Mouse (Mus musculus) left cerebral cortex, adult 9 months (tissue): ENCODE data around the gene Gpr108.
A peak's percentile ranks its signal among the peaks of the same experiment; 100 is the strongest.
"Not testable (repeated sequence)": the region's sequence is repeated elsewhere in the genome, so short reads cannot be mapped to it uniquely, and the experiment has no call there.

Source experiments
- DNase-seq, 2 experiments: peaks; one replicate each; pipeline ENCODE4 v3.0.0; 2022; ENCODE audit warnings: low spot score in 2 of 2

The Gpr108 gene

GRCm38 (mm10) chr17:57248201-57248699 is at the start of gene Gpr108:
Gene Gpr108 (minus strand): TSS chr17:57248446.
- peak; percentile 78 to 91 for DNase-seq

- DNase-seq = no peak
Measured at GRCm38 (mm10) chr17:57297040-57297439, 48.8 kb upstream of the Gpr108 start.

- no peak for DNase-seq
Measured at GRCm38 (mm10) chr17:57295935-57296334, 47.7 kb upstream of the Gpr108 start.

DNA sequence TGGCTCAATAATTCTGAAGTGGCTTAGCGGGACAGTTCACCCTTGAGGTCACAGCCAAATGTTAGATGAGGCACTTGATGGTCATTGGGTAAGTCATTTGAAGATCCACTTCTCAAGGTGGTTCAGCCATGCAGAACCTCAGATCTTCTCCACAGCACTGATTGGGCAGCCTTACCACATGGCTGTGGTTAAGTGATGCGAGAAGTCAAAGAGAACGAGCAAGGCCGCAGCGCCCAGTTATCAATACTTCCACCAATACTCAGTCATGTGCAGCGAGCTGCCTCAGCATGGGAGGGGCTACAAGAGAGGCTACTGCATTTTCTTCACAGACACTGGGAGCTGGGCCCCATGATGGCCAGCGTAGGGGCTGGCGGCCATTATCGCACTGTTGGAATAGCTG is 44.7 kb upstream of the Gpr108 start:
- DNase-seq = no peak

- DNase-seq = no peak
Measured at GRCm38 (mm10) chr17:57292302-57292701, 44.1 kb upstream of the Gpr108 start.

DNA sequence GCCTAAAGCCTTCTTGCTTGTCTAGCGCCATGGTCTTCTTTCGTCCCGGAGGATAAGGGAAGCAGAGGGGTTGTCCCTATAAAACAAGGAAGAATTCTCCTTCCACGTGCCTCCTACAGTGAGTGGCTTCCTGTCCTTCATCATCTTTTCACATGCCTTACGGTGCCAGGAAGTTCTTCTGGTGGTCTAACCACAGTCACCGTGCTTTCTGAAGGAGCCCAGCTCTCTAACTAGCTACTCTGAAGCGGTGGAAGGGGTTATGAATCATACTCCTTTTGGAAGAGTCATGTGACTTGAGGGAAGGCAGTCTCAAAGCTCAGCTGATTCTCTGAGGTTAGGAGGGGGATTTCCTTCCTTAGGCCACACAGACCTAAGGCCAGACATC is 42.4 kb upstream of the Gpr108 start:
- no peak for DNase-seq

DNA sequence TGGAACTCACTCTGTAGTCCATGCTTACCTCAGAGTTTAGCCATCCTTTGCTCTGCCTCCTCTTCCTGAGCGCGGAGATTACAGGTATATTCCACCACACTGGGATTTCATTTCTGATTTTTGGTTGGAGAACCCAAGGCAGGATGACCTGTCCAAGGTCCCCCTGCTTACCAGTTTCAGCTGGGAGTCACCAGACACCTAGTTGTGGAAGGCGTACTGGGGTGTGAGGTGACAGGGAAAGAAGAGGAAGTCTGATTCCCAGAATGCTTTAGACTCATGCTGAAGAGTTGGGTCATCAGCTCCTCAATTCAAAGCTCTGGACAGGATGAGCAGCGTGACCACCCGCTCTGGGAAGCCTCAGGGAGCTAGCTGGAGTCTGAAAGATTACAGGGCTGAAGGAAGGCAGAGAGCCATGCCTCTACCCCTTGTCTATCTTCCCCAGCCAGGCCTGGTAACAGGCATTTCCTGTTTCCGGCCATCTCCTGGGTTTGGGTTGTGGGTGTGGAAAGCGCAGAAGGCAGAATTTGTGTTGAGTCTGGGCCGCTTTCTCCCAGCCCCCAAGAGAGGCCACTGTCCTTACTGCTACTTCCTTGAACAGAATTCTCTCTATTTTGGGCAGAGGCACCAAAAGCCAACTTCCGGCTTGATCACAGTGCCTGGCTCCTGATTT is 41.9 kb upstream of the Gpr108 start:
- DNase-seq = peak in 1 of 2 experiments; percentile 37

GRCm38 (mm10) chr17:57289252-57289651 is 41.0 kb upstream of the Gpr108 start:
- no peak for DNase-seq

- DNase-seq = no peak
Measured at GRCm38 (mm10) chr17:57286718-57287355, 38.6 kb upstream of the Gpr108 start.

DNA sequence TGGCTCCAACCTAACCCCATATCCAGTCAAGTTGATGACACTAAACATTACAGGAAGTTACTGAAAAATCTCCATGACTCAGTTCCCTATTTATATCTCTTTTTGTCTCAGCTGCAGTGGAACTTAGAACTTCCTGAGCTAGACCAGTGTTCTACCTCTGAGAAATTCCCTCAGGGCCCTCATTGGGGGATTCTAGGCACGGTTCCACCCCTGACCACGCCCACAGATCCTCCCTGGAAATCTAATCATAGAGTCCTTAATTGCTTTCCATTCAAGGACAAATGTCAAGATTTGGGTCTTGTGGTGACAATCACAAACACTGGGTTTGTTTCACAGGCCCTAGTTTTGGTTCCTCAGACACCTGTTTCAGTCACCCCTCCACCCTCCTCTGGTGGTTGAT is 36.8 kb upstream of the Gpr108 start:
- DNase-seq = no peak

DNA sequence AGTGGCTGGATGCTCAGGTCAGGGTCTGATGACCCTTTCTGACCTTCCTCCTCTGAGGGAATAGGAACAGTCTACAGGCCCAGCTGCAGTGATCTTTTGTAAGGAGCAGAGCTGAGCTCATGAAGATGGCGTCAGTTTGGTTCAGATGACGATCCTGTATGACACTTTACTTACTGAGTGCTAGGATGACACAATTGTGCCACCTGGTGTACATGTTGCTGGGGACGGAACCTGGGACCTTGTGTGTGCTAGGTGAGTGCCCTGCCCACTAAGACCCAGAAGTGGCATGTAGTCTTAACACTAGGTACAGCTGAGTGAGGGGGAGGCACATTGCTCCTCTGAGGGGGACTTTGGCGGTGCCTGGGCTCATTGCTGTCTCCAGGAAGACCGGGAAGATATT is 35.7 kb upstream of the Gpr108 start:
- no peak for DNase-seq

DNA sequence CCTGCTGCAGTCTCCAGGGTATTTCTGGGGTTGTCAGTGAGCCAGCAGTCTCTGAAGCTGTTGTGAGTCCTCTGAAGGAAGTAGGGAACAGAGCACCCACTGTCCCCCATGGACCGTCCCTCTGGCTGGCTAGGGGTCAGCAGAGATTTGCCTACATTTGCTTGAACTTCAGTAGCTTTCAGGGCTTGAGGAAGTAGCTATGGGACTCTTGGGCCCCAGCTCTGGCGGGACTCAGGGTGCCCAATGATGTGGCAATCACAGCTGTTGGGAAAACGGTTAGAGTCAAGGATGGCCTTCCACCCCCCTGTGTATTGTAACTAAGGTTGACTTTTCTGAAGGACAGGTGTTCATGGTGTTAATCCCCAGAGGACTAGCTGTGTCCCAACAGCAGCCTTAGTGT is 32.2 kb upstream of the Gpr108 start:
- DNase-seq = no peak

DNA sequence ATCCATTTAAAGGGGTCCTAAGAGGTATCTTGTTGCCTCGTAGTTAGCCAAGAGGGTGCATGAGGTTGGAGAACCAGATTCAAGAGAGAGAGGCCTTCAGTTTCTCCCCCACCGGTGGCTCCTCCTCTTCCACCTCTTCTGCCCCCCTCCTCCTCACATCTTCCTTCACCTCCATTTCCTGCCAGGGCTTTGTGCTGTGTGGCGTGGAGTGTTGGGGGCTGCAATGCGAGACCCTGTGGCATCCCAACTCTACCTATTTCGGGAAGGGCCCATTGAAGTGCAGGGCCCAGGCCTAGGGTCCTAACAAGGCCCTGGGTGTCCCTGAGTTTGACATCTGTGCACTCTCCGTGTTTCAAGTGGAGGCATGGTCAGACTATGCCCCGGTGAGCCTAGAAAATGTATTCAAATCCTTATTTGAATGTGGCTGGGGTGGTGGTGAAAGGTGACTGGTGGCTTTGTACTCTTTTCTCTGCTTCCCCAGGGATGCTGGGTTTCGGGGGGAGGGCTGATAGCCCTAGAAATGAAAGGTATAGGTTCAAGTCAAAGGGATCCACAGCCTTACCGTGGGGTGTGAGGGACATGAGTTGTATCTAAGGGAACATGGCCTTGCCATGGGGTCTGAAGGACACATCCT is 31.5 kb upstream of the Gpr108 start:
- DNase-seq = no peak

DNA sequence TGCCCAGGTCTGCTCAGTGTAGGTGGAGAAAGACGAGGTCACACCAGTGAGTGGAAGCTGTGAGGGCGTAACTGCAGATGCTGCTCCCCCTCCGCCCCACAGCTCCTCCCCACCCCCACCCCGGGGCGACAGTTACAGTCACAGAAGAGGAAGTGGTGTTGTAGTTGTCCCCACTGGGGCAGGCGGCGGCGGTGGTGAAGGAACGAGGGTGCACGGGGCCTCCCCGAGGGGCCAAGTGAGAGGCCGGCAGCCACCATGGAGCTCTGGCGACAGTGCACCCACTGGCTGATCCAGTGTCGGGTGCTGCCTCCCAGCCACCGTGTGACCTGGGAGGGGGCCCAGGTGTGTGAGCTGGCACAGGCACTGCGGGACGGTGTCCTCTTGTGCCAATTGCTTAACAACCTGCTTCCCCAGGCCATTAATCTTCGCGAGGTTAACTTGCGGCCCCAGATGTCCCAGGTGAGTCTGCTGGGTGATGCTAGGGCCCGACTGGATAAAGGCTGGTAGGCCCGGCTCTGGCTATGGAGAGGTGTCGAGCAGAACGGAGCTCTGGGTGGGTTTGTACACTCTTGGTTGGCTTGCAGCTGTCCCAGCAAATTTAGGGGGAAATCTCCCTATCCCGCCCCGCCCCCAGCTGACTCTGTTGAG is 30.8 kb upstream of the Gpr108 start, which contains the start of gene Vav1:
Gene Vav1, plus strand, starts transcription at position 158 of the 648 bp plus-strand sequence.
- DNase-seq = peak in 1 of 2 experiments; percentile 25

GRCm38 (mm10) chr17:57278537-57278936 is 30.3 kb upstream of the Gpr108 start:
- DNase-seq = no peak

GRCm38 (mm10) chr17:57277598-57278261 is 29.5 kb upstream of the Gpr108 start:
- DNase-seq = not testable (repeated sequence)

DNA sequence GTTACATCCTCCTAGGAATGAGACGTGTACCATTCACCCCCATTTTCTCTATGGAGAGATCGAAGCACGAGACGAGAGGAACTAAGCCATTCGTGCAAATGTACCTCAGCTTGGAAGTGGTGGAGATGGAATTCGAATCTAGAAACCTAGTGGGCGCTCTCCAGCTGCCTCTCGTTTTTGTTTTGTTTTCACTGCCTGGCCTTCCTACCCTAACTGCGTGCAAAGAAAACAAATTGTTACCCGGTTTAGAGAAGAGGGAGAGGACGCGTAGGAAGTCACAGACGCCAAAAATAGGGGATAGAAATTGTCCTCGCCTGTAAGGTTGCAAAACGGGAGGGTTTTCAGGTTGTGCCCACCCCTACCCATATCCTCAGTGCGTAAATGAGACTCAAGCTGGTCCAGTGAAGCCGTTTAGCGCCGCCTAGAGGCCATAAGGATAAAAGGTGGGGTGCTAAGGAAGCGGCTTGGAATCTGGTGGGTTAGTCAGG is 28.4 kb upstream of the Gpr108 start:
- peak in 1 of 2 experiments; percentile 80 for DNase-seq

- no peak for DNase-seq
Measured at GRCm38 (mm10) chr17:57275997-57276351, 27.7 kb upstream of the Gpr108 start.

DNA sequence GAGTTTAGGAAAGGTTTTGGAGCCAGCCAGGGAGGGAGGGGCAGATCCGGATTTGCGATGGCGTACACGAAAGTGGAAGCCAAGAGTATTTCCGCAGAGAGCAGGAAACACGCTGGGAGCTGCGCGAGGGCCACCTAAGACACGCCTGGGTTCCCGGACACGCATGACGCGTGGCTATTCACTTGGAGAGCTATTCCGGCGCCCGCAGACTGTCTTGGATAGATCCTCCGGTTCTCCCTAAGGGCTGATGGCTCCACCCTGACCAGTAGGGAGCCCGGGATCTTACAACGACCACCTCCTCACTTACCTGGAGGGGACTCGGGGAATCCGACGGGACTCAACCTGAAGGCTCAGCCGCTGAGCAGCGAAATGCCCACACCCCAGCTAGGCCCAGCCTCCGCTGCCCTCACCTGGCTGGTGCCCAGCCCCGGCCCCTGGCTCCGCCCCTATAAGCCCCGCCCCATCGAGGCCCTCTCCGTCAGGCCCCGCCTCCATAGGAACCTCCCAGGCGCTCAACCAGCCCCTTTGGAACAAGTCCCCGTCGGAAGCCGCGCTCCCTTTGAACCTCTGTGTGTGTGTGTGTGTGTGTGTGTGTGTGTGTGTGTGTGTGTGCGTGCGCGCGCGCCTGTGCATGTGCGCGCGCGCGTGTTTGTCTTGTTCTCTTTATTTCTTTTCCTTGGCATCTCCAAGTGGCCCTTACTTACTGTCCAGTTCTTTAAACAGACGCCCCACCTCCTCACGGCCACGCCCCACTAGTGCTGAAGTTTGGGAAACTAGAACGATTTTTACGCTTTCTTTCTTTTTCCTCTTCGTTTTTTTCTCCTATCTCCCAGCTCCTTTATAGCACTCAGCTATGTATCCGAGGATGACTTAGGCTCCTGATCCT is 27.1 kb upstream of the Gpr108 start:
- DNase-seq = peak in 1 of 2 experiments; percentile 60

GRCm38 (mm10) chr17:57274686-57275085 is 26.4 kb upstream of the Gpr108 start:
- no peak for DNase-seq

DNA sequence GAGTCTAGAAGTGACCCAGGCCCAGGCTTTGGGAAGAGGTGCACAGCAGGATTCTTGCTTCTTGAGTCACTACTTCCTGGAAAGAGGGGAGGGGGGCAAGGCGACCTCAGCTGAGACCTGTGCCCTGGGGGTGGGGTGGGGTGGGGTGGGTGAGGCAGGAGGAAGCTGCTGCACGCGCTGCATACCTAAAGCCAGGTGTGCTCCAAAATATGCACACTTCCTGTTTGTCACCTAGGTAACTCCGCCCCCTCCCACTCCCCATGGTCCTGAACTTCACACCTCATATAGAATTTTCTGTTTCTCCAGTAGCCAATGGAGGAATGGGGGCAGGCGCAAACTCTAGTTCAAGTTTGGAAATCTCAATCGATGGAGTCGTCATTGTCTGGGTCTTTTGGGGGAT is 25.6 kb upstream of the Gpr108 start:
- no peak for DNase-seq
